Mouse (Mus musculus) layer of hippocampus, adult 18-20 months (tissue): ENCODE data around the gene Wfdc5. TPM values are rescaled to one million over a fixed set of nuclear protein-coding genes. Genes with fewer than 3 reads are reported as not detected.

Experiments used
- DNase-seq, 2 experiments: peaks; one replicate each; pipeline ENCODE4 v3.0.0; 2022; ENCODE audit warnings: low spot score in 2 of 2
- total RNA-seq, 2 experiments: library from RNA; stranded (reverse); gene quantifications; 2 replicates each; pipeline ENCODE4 v1.2.3; 2021

Gene Wfdc5
- total RNA-seq, 2 experiments from 2014 or later = not detected

- DNase-seq = peak; percentile 69 to 79
Observed at GRCm38 (mm10) chr2:164174649-164175395, 7.7 kb downstream of the Wfdc5 start.

GRCm38 (mm10) chr2:164173394-164173793 is 9.1 kb downstream of the Wfdc5 start:
- no peak for DNase-seq

- DNase-seq = no peak
Observed at GRCm38 (mm10) chr2:164170902-164171301, 11.6 kb downstream of the Wfdc5 start, which contains the start of gene Kcns1. Kcns1 (minus strand) TSS chr2:164171113.

GRCm38 (mm10) chr2:164170326-164170725 is 12.2 kb downstream of the Wfdc5 start:
- DNase-seq = no peak

- peak in 1 of 2 experiments; percentile 46 for DNase-seq
Observed at GRCm38 (mm10) chr2:164168571-164168946, 14.0 kb downstream of the Wfdc5 start.

GRCm38 (mm10) chr2:164167752-164168570 is 14.6 kb downstream of the Wfdc5 start:
- DNase-seq = no peak

- no peak for DNase-seq
Observed at GRCm38 (mm10) chr2:164164941-164165340, 17.6 kb downstream of the Wfdc5 start.

- DNase-seq = no peak
Observed at GRCm38 (mm10) chr2:164161515-164162055, 21.0 kb downstream of the Wfdc5 start.

- no peak for DNase-seq
Observed at GRCm38 (mm10) chr2:164158838-164159237, 23.7 kb downstream of the Wfdc5 start.

GRCm38 (mm10) chr2:164156158-164156557 is 26.4 kb downstream of the Wfdc5 start:
- no peak for DNase-seq

- no peak for DNase-seq
Observed at GRCm38 (mm10) chr2:164154007-164154406, 28.5 kb downstream of the Wfdc5 start.

- DNase-seq = no peak
Observed at GRCm38 (mm10) chr2:164152341-164152740, 30.2 kb downstream of the Wfdc5 start.

- DNase-seq = no peak
Observed at GRCm38 (mm10) chr2:164150086-164150760, 32.3 kb downstream of the Wfdc5 start.

- DNase-seq = peak in 1 of 2 experiments; percentile 37
Observed at GRCm38 (mm10) chr2:164146556-164146955, 36.0 kb downstream of the Wfdc5 start.

GRCm38 (mm10) chr2:164144541-164144940 is 38.0 kb downstream of the Wfdc5 start:
- no peak for DNase-seq

- no peak for DNase-seq
Observed at GRCm38 (mm10) chr2:164144025-164144424, 38.5 kb downstream of the Wfdc5 start.

- DNase-seq = peak; percentile 15 to 39
Observed at GRCm38 (mm10) chr2:164142021-164142420, 40.5 kb downstream of the Wfdc5 start.

GRCm38 (mm10) chr2:164137754-164138153 is 44.8 kb downstream of the Wfdc5 start:
- DNase-seq = peak in 1 of 2 experiments; percentile 44

GRCm38 (mm10) chr2:164136393-164136792 is 46.1 kb downstream of the Wfdc5 start:
- no peak for DNase-seq

- no peak for DNase-seq
Observed at GRCm38 (mm10) chr2:164135367-164135766, 47.2 kb downstream of the Wfdc5 start.

GRCm38 (mm10) chr2:164134563-164134962 is 48.0 kb downstream of the Wfdc5 start:
- peak in 1 of 2 experiments; percentile 46 for DNase-seq
